Mouse (Mus musculus): Measurements from ENCODE around the gene Rnf166. TPM values are rescaled to one million over a fixed set of nuclear protein-coding genes. Genes with fewer than 3 reads are reported as not detected.

Gene Rnf166
- polyA plus RNA-seq, 1 experiment = 69.4 TPM

- Histone ChIP-seq H3K4me3 (replicated peaks; ENCODE audit: insufficient read depth, low read depth, low read length) (no peak overlapping the region), H3K4me1 (ENCODE audit: control insufficient read depth, insufficient read depth, low read length) (no peaks in the 10 kb centered on the region; the same call in 1 of the 2 replicates), H3K27me3 (ENCODE audit: control insufficient read depth, insufficient read depth, low read length) (no peaks in the 10 kb centered on the region), H3K27ac (ENCODE audit: insufficient read depth, low read length) (no peak overlapping the region)
- TF ChIP-seq POLR2A (IDR thresholded peaks at IDR 0.05; ENCODE audit: borderline replicate concordance, insufficient read depth, low read length) (no peak), CTCF (IDR thresholded peaks at IDR 0.05; ENCODE audit: borderline replicate concordance, insufficient read depth, low read depth, low read length) (no peak)
- no peak for DNase-seq
- 97% methylated on average over 7 of the region's 7 CpGs for WGBS
Observed at GRCm38 (mm10) chr8:122483877-122484276, 8.0 kb upstream of the Rnf166 start.

- H3K4me1 ChIP-seq (ENCODE audit: control insufficient read depth, insufficient read depth, low read length) = peaks cover 1% of the 10 kb centered on the region
- no peak overlapping the region for H3K27ac ChIP-seq (ENCODE audit: insufficient read depth, low read length)
- no peaks in the 10 kb centered on the region for H3K27me3 ChIP-seq (ENCODE audit: control insufficient read depth, insufficient read depth, low read length)
- DNase-seq = no peak
- TF ChIP-seq CTCF (IDR thresholded peaks at IDR 0.05; ENCODE audit: borderline replicate concordance, insufficient read depth, low read depth, low read length) = no peak
- TF ChIP-seq POLR2A (IDR thresholded peaks at IDR 0.05; ENCODE audit: borderline replicate concordance, insufficient read depth, low read length) = no peak
- no peak overlapping the region for H3K4me3 ChIP-seq (replicated peaks; ENCODE audit: insufficient read depth, low read depth, low read length)
- WGBS = 84% methylated on average over 8 of the region's 8 CpGs
Observed at GRCm38 (mm10) chr8:122482448-122482847, 6.6 kb upstream of the Rnf166 start.

- peak; percentile 43 to 57 for DNase-seq
- TF ChIP-seq POLR2A (IDR thresholded peaks at IDR 0.05; ENCODE audit: borderline replicate concordance, insufficient read depth, low read length) (no peak), CTCF (IDR thresholded peaks at IDR 0.05; ENCODE audit: borderline replicate concordance, insufficient read depth, low read depth, low read length) (no peak)
- Histone ChIP-seq H3K4me1 (ENCODE audit: control insufficient read depth, insufficient read depth, low read length) (peaks cover 18% of the 10 kb centered on the region), H3K4me3 (replicated peaks; ENCODE audit: insufficient read depth, low read depth, low read length) (peak overlapping the region; percentile 82), H3K27ac (ENCODE audit: insufficient read depth, low read length) (no peak overlapping the region), H3K27me3 (ENCODE audit: control insufficient read depth, insufficient read depth, low read length) (no peaks in the 10 kb centered on the region)
- 2% methylated on average over 16 of the region's 16 CpGs for WGBS
Observed at GRCm38 (mm10) chr8:122474951-122475560, 808 bp downstream of the Rnf166 start.

- WGBS = 86% methylated on average over 8 of the region's 8 CpGs
- Histone ChIP-seq H3K4me1 (ENCODE audit: control insufficient read depth, insufficient read depth, low read length) (peaks cover 18% of the 10 kb centered on the region), H3K27me3 (ENCODE audit: control insufficient read depth, insufficient read depth, low read length) (no peaks in the 10 kb centered on the region), H3K4me3 (replicated peaks; ENCODE audit: insufficient read depth, low read depth, low read length) (no peak overlapping the region), H3K27ac (ENCODE audit: insufficient read depth, low read length) (no peak overlapping the region)
- DNase-seq = no peak
- TF ChIP-seq CTCF (IDR thresholded peaks at IDR 0.05; ENCODE audit: borderline replicate concordance, insufficient read depth, low read depth, low read length) (no peak), POLR2A (IDR thresholded peaks at IDR 0.05; ENCODE audit: borderline replicate concordance, insufficient read depth, low read length) (no peak)
Observed at GRCm38 (mm10) chr8:122473911-122474421, 1.9 kb downstream of the Rnf166 start.

GRCm38 (mm10) chr8:122470691-122471090 is 5.2 kb downstream of the Rnf166 start:
- no peaks in the 10 kb centered on the region for H3K27me3 ChIP-seq (ENCODE audit: control insufficient read depth, insufficient read depth, low read length)
- no peak overlapping the region for H3K4me3 ChIP-seq (replicated peaks; ENCODE audit: insufficient read depth, low read depth, low read length)
- no peak overlapping the region for H3K27ac ChIP-seq (ENCODE audit: insufficient read depth, low read length)
- WGBS = 78% methylated on average over 5 of the region's 5 CpGs
- H3K4me1 ChIP-seq (ENCODE audit: control insufficient read depth, insufficient read depth, low read length) = peaks cover 12% of the 10 kb centered on the region; the same call in 1 of the 2 replicates
- TF ChIP-seq CTCF (IDR thresholded peaks at IDR 0.05; ENCODE audit: borderline replicate concordance, insufficient read depth, low read depth, low read length) (no peak), POLR2A (IDR thresholded peaks at IDR 0.05; ENCODE audit: borderline replicate concordance, insufficient read depth, low read length) (no peak)
- DNase-seq = no peak

- Histone ChIP-seq H3K27me3 (ENCODE audit: control insufficient read depth, insufficient read depth, low read length) (no peaks in the 10 kb centered on the region), H3K27ac (ENCODE audit: insufficient read depth, low read length) (no peak overlapping the region), H3K4me3 (replicated peaks; ENCODE audit: insufficient read depth, low read depth, low read length) (no peak overlapping the region), H3K4me1 (ENCODE audit: control insufficient read depth, insufficient read depth, low read length) (peaks cover 12% of the 10 kb centered on the region; the same call in 1 of the 2 replicates)
- DNase-seq = no peak
- 86% methylated on average over 10 of the region's 10 CpGs for WGBS
- TF ChIP-seq CTCF (IDR thresholded peaks at IDR 0.05; ENCODE audit: borderline replicate concordance, insufficient read depth, low read depth, low read length) (no peak), POLR2A (IDR thresholded peaks at IDR 0.05; ENCODE audit: borderline replicate concordance, insufficient read depth, low read length) (no peak)
Observed at GRCm38 (mm10) chr8:122469965-122470364, 5.9 kb downstream of the Rnf166 start.

- Histone ChIP-seq H3K4me3 (replicated peaks; ENCODE audit: insufficient read depth, low read depth, low read length) (no peak overlapping the region), H3K27me3 (ENCODE audit: control insufficient read depth, insufficient read depth, low read length) (no peaks in the 10 kb centered on the region), H3K4me1 (ENCODE audit: control insufficient read depth, insufficient read depth, low read length) (peaks cover 7% of the 10 kb centered on the region; the same call in 1 of the 2 replicates), H3K27ac (ENCODE audit: insufficient read depth, low read length) (no peak overlapping the region)
- WGBS = 80% methylated on average over 6 of the region's 6 CpGs
- DNase-seq = no peak
- TF ChIP-seq CTCF (IDR thresholded peaks at IDR 0.05; ENCODE audit: borderline replicate concordance, insufficient read depth, low read depth, low read length) = no peak
- no peak for TF ChIP-seq POLR2A (IDR thresholded peaks at IDR 0.05; ENCODE audit: borderline replicate concordance, insufficient read depth, low read length)
Observed at GRCm38 (mm10) chr8:122469407-122469806, 6.5 kb downstream of the Rnf166 start.

GRCm38 (mm10) chr8:122467816-122468215 is 8.0 kb downstream of the Rnf166 start:
- no peaks in the 10 kb centered on the region for H3K27me3 ChIP-seq (ENCODE audit: control insufficient read depth, insufficient read depth, low read length)
- 76% methylated on average over 13 of the region's 13 CpGs for WGBS

More at GRCm38 (mm10) chr8:122467816-122468215, 8.0 kb downstream of the Rnf166 start:
- Histone ChIP-seq H3K4me3 (replicated peaks; ENCODE audit: insufficient read depth, low read depth, low read length) (no peak overlapping the region), H3K4me1 (ENCODE audit: control insufficient read depth, insufficient read depth, low read length) (no peaks in the 10 kb centered on the region), H3K27ac (ENCODE audit: insufficient read depth, low read length) (no peak overlapping the region)
- TF ChIP-seq POLR2A (IDR thresholded peaks at IDR 0.05; ENCODE audit: borderline replicate concordance, insufficient read depth, low read length) = no peak
- TF ChIP-seq CTCF (IDR thresholded peaks at IDR 0.05; ENCODE audit: borderline replicate concordance, insufficient read depth, low read depth, low read length) = no peak
- no peak for DNase-seq

Measured in cerebellum, adult 2 months (tissue).